Mouse (Mus musculus) thymus, postnatal 0 days (tissue): ENCODE results near the gene Fgf10. TPM values are rescaled to one million over a fixed set of nuclear protein-coding genes. Genes with fewer than 3 reads are reported as not detected.

Source experiments
- DNase-seq: peaks from one replicate; pipeline ENCODE4 v3.0.0-alpha.2; 2015; ENCODE audit warnings: low spot score
- polyA plus RNA-seq: library from polyadenylated mRNA; unstranded; fragments of >200 nt; fragmentation: Nextera tagmentation; extraction: Ambion mirVana; gene quantifications from 2 replicates; pipeline ENCODE4 v1.2.1, GENCODE M21; 2015

Fgf10 gene
- polyA plus RNA-seq, 1 experiment from 2014 or later, result 0.62 TPM

GRCm38 (mm10) chr13:118716726-118717125 is 47.1 kb downstream of the Fgf10 start:
- no peak for DNase-seq

- DNase-seq, result no peak
Observed at GRCm38 (mm10) chr13:118718396-118718795, 48.8 kb downstream of the Fgf10 start.

- DNase-seq, result no peak
Observed at GRCm38 (mm10) chr13:118721668-118722067, 52.1 kb downstream of the Fgf10 start.

GRCm38 (mm10) chr13:118731850-118732552 is 62.4 kb downstream of the Fgf10 start:
- no peak for DNase-seq

GRCm38 (mm10) chr13:118739854-118740411 is 70.3 kb downstream of the Fgf10 start:
- no peak for DNase-seq

GRCm38 (mm10) chr13:118742788-118743187 is 73.2 kb downstream of the Fgf10 start:
- no peak for DNase-seq

GRCm38 (mm10) chr13:118744806-118745205 is 75.2 kb downstream of the Fgf10 start:
- DNase-seq, result no peak

GRCm38 (mm10) chr13:118746427-118746826 is 76.8 kb downstream of the Fgf10 start:
- no peak for DNase-seq

GRCm38 (mm10) chr13:118754024-118754423 is 84.4 kb downstream of the Fgf10 start:
- no peak for DNase-seq

- no peak for DNase-seq
Observed at GRCm38 (mm10) chr13:118759021-118759420, 89.4 kb downstream of the Fgf10 start.

GRCm38 (mm10) chr13:118762982-118763381 is 93.4 kb downstream of the Fgf10 start:
- no peak for DNase-seq

GRCm38 (mm10) chr13:118772188-118772587 is 102.6 kb downstream of the Fgf10 start:
- DNase-seq, result no peak

- DNase-seq, result no peak
Observed at GRCm38 (mm10) chr13:118775148-118775547, 105.6 kb downstream of the Fgf10 start.

GRCm38 (mm10) chr13:118779161-118779560 is 109.6 kb downstream of the Fgf10 start:
- no peak for DNase-seq

- DNase-seq, result no peak
Observed at GRCm38 (mm10) chr13:118791753-118792152, 122.2 kb downstream of the Fgf10 start.

GRCm38 (mm10) chr13:118792198-118792597 is 122.6 kb downstream of the Fgf10 start:
- DNase-seq, result no peak

- DNase-seq, result no peak
Observed at GRCm38 (mm10) chr13:118800176-118800575, 130.6 kb downstream of the Fgf10 start.

GRCm38 (mm10) chr13:118806662-118807061 is 137.1 kb downstream of the Fgf10 start:
- DNase-seq, result no peak

- no peak for DNase-seq
Observed at GRCm38 (mm10) chr13:118819785-118820184, 150.2 kb downstream of the Fgf10 start.

GRCm38 (mm10) chr13:118823113-118823512 is 153.5 kb downstream of the Fgf10 start:
- DNase-seq, result no peak

- DNase-seq, result no peak
Observed at GRCm38 (mm10) chr13:118825102-118825501, 155.5 kb downstream of the Fgf10 start.

GRCm38 (mm10) chr13:118828604-118829381 is 159.2 kb downstream of the Fgf10 start:
- DNase-seq, result no peak
